Mouse (Mus musculus) heart, adult 10 weeks (tissue): ENCODE measurements around the gene Sike1. TPM values are rescaled to one million over a fixed set of nuclear protein-coding genes. Genes with fewer than 3 reads are reported as not detected.

Source experiments
- polyA plus RNA-seq: library from polyadenylated mRNA; stranded (reverse); fragments of 350-450 nt; fragmentation: Illumina TruSeq; extraction: RNeasy Lipid Tissue Mini Kit (QIAGEN cat#74804); gene quantifications from one replicate; pipeline ENCODE4 v1.2.3, GENCODE M21; 2014; ENCODE audit warnings: low read depth, low replicate concordance

The Sike1 gene
- polyA plus RNA-seq: 29.4 TPM

DNA sequence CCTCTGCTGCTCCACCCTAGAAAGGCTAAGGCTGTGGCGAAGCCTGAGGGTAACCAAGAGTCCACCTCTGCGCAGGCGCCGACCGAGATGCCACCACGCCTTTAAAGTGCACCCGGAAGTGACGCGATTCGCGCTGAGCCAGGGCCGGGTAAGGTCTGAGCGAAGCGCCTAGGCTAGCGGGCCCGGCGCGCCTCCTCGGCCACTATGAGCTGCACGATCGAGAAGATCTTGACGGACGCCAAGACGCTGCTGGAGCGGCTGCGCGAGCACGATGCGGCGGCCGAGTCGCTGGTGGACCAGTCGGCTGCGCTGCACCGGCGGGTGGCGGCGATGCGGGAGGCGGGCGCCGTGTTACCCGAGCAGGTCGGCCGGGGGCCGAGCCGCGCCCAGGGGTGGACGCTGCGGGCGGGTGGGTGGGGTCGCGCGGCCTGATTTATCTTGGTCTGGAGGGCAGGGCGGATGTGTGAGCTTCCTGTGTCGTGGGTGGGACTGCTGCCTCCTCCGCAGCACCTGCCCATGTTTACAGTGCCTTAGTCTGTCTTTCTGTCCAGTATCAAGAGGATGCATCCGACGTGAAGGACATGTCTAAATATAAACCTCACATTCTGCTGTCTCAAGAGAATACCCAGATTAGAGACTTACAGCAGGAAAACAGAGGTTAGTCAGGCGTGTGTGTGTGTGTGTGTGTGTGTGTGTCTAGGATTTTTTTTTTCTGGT lies at the start of gene Sike1:
TSS of gene Sike1 (plus strand) at position 104 of the 717 bp plus-strand sequence.

GRCm38 (mm10) chr3:102964033-102964432 lies 31.5 kb upstream of the Sike1 start, which contains the start of gene Nr1h5:
Gene Nr1h5 (minus strand): TSS chr3:102964133.

DNA sequence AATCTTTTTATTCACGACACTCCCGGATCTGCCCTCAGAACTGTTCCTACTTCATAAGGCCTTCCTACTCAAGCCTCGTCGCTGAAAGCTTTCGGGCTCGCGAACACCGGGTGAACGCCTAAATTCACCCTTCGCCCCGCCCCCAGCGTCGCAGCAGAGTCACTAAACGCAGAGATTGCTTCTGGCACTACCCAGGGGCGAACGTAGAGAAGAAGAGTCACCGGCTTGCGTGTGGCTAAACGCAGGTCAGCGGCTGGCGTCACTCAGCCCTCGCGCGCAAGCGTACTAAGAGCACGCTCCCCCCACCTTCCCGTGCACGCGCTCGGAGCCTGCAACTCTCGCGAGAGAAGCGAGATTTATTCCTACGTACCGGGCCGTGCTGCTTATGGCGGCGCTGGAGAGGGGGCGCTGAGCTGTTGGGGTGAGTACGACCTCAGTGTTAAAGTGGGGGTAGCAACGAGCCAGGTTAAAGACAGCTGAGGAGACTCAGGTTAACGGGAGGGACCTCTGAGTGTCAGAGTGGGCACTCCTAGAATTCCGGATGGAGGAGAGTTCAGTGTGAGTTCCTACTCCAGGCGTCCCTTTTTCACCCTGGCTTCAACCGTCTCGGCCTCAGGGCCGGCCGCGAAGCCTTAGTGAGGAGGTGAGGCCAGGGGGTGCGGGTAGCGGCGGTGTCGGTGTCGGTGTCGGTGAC lies 24.9 kb downstream of the Sike1 start, which contains the start of gene Csde1:
TSS of gene Csde1 (plus strand) at position 178 of the 694 bp plus-strand sequence.

Other genes with a start within 250 kb of the Sike1 start
- not detected for gene Tshb, start 213.0 kb upstream of the Sike1 start, polyA plus RNA-seq
- gene Sycp1, start 59.6 kb upstream of the Sike1 start, polyA plus RNA-seq: not detected
- not detected for gene Nr1h5, start 31.6 kb upstream of the Sike1 start, polyA plus RNA-seq
- gene Csde1, start 24.7 kb downstream of the Sike1 start, polyA plus RNA-seq: 302 TPM
- 20.8 TPM for gene Nras, start 62.6 kb downstream of the Sike1 start, polyA plus RNA-seq
- gene Ampd1, start 78.3 kb downstream of the Sike1 start, polyA plus RNA-seq: not detected
- gene Dennd2c, start 106.9 kb downstream of the Sike1 start, polyA plus RNA-seq: 1.4 TPM
- gene Bcas2, start 175.9 kb downstream of the Sike1 start, polyA plus RNA-seq: 50.9 TPM